Mouse (Mus musculus) MEL (cell line): ENCODE measurements around the gene Rabep2. TPM values are rescaled to one million over a fixed set of nuclear protein-coding genes. Genes with fewer than 3 reads are reported as not detected.

Experiments used
- DNase-seq: peaks from one replicate; pipeline ENCODE4 v3.0.0; 2011; ENCODE audit warnings: low read depth, low spot score
- H3K27ac ChIP-seq: 2 replicates; pipeline ENCODE4 v1.5.1; 2012; ENCODE audit warnings: low read depth, mild to moderate bottlenecking, control low read depth, low read length, moderate library complexity; ENCODE audit not compliant: control insufficient read depth
- H3K27me3 ChIP-seq, 2 experiments: fragments of 150-350 bp in 1 of 2; sonication (generic) in 1 of 2; 2 replicates each; pipeline ENCODE4 v1.6.1; 2012; ENCODE audit warnings: low read length in 2 of 2, mild to moderate bottlenecking in 2 of 2, improper control_type of control experiment in 1 of 2, moderate library complexity in 1 of 2; ENCODE audit not compliant: insufficient read depth in 2 of 2, control insufficient read depth in 1 of 2
- H3K36me3 ChIP-seq, 2 experiments: 2 replicates each; pipeline ENCODE4 v1.6.1; 2012 to 2014; ENCODE audit warnings: low read length in 2 of 2, improper control_type of control experiment in 1 of 2, inconsistent platforms in 1 of 2, mild to moderate bottlenecking in 1 of 2; ENCODE audit not compliant: insufficient read depth in 2 of 2, control insufficient read depth in 1 of 2
- H3K4me1 ChIP-seq, 2 experiments: fragments of 150-350 bp in 1 of 2; sonication (generic) in 1 of 2; 2 replicates each; pipeline ENCODE4 v1.6.1; 2012; ENCODE audit warnings: low read length in 2 of 2, improper control_type of control experiment in 1 of 2, mild to moderate bottlenecking in 1 of 2; ENCODE audit not compliant: insufficient read depth in 2 of 2, control insufficient read depth in 1 of 2
- H3K4me3 ChIP-seq, 2 experiments: fragments of 150-350 bp in 1 of 2; sonication (generic) in 1 of 2; 2 replicates each; pipeline ENCODE4 v1.5.1; 2012; ENCODE audit warnings: low read depth in 2 of 2, low read length in 2 of 2, mild to moderate bottlenecking in 2 of 2, moderate library complexity in 2 of 2, control low read depth in 1 of 2, improper control_type of control experiment in 1 of 2; ENCODE audit not compliant: control insufficient read depth in 1 of 2, insufficient read depth in 1 of 2
- H3K79me2 ChIP-seq: 2 replicates; pipeline ENCODE4 v1.6.1; 2012; ENCODE audit warnings: mild to moderate bottlenecking, low read length, moderate library complexity; ENCODE audit not compliant: control insufficient read depth, poor library complexity, insufficient read depth
- H3K9ac ChIP-seq: 2 replicates; pipeline ENCODE4 v1.6.1; 2012; ENCODE audit warnings: low read depth, mild to moderate bottlenecking, control low read depth, low read length, moderate library complexity; ENCODE audit not compliant: control insufficient read depth, poor library complexity, severe bottlenecking
- H3K9me3 ChIP-seq: fragments of 150-350 bp; sonication (generic); replicated peaks from 2 replicates; pipeline ENCODE4 v1.6.1; 2012; ENCODE audit warnings: mild to moderate bottlenecking, low read length, improper control_type of control experiment, moderate library complexity; ENCODE audit not compliant: insufficient read depth
- E2F4 ChIP-seq: IDR thresholded peaks from 2 replicates; pipeline ENCODE4 v1.6.1; 2011; ENCODE audit warnings: low read depth, low read length, improper control_type of control experiment, borderline replicate concordance
- ELF1 ChIP-seq: IDR thresholded peaks from 2 replicates; pipeline ENCODE4 v1.6.1; 2014; ENCODE audit warnings: low read depth, mild to moderate bottlenecking, inconsistent platforms, low read length, improper control_type of control experiment, moderate library complexity
- GABPA ChIP-seq: IDR thresholded peaks from 2 replicates; pipeline ENCODE4 v1.6.1; 2012; ENCODE audit warnings: low read depth, mild to moderate bottlenecking, inconsistent platforms, low read length, improper control_type of control experiment, moderate library complexity
- JUND ChIP-seq: IDR thresholded peaks from 2 replicates; pipeline ENCODE4 v1.6.1; 2011; ENCODE audit warnings: low read depth, mild to moderate bottlenecking, improper control_type of control experiment, low read length
- MAFK ChIP-seq: IDR thresholded peaks from 2 replicates; pipeline ENCODE4 v1.6.1; 2011; ENCODE audit warnings: low read depth, mild to moderate bottlenecking, low read length, improper control_type of control experiment, borderline replicate concordance
- MAZ ChIP-seq: IDR thresholded peaks from 2 replicates; pipeline ENCODE4 v1.6.1; 2012; ENCODE audit warnings: low read depth, mild to moderate bottlenecking, inconsistent platforms, low read length, improper control_type of control experiment
- MXI1 ChIP-seq: IDR thresholded peaks from 2 replicates; pipeline ENCODE4 v1.6.1; 2011; ENCODE audit warnings: mild to moderate bottlenecking, low read depth, low read length, improper control_type of control experiment
- NELFE ChIP-seq: IDR thresholded peaks from 2 replicates; pipeline ENCODE4 v1.6.1; 2011; ENCODE audit warnings: low read depth, low read length, improper control_type of control experiment
- POLR2AphosphoS2 ChIP-seq: IDR thresholded peaks from 2 replicates; pipeline ENCODE4 v1.6.1; 2011; ENCODE audit warnings: low read length, improper control_type of control experiment
- POLR2AphosphoS5 ChIP-seq: IDR thresholded peaks from 2 replicates; pipeline ENCODE4 v1.6.1; 2012; ENCODE audit warnings: low read depth, borderline replicate concordance, mild to moderate bottlenecking, inconsistent platforms, low read length, moderate library complexity, mixed read lengths
- SIN3A ChIP-seq: IDR thresholded peaks from 2 replicates; pipeline ENCODE4 v1.6.1; 2012; ENCODE audit warnings: low read length, improper control_type of control experiment, inconsistent platforms
- TBP ChIP-seq: IDR thresholded peaks from 2 replicates; pipeline ENCODE4 v1.8.0; 2011; ENCODE audit warnings: low read depth, low read length, improper control_type of control experiment
- TCF12 ChIP-seq: IDR thresholded peaks from 2 replicates; pipeline ENCODE4 v1.6.1; 2014; ENCODE audit warnings: low read depth, mild to moderate bottlenecking, inconsistent platforms, low read length, improper control_type of control experiment, moderate library complexity
- USF1 ChIP-seq: IDR thresholded peaks from 2 replicates; pipeline ENCODE4 v1.6.1; 2014; ENCODE audit warnings: low read depth, mild to moderate bottlenecking, inconsistent platforms, low read length, improper control_type of control experiment, moderate library complexity
- ZC3H11A ChIP-seq: IDR thresholded peaks from 2 replicates; pipeline ENCODE4 v1.6.1; 2012; ENCODE audit warnings: low read depth, mild to moderate bottlenecking, inconsistent platforms, low read length, improper control_type of control experiment
- polyA plus RNA-seq, 2 experiments: library from polyadenylated mRNA; stranded (reverse) in 1 of 2; unstranded in 1 of 2; fragments of >175 nt in 1 of 2; fragments of >200 nt in 1 of 2; gene quantifications; 2 replicates each; pipeline versions ENCODE4 v1.2.1 to v1.2.4; 2012; ENCODE audit warnings: low replicate concordance in 2 of 2, low read depth in 1 of 2; ENCODE audit not compliant: insufficient read length in 2 of 2, insufficient read depth in 1 of 2, missing spikeins in 1 of 2
- total RNA-seq: library from RNA; depleted of rRNA; stranded (reverse); fragments of 300-350 nt; gene quantifications from 2 replicates; pipeline ENCODE4 v1.2.3, GENCODE M21; 2012; rRNA removed

Gene Rabep2
- total and polyA plus RNA-seq, 3 experiments, result 12.9 to 16.2 TPM; not detected in 1

DNA sequence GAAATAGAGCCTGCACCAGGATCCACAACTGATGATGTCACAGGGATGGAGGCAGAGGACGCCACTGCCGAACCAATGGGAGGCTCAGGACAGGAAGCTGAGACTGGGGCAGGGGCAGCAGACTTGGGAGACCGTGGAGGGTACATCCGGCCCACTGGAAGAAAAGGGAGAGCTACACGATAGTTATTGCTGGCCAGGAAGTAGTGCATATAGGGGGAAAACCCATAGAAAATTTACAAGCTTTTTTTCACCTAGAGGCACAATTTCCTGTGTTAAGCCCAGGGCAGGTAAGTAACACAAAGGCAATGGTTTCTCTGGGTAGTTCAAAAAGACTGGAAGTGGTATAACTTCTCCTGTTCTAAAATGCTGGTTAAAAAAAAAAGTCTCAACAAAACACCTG lies 67.9 kb downstream of the Rabep2 start:
- peaks cover 2 to 12% of the 10 kb centered on the region in 2 experiments; a peak in 3 of 4 replicates for H3K4me1 ChIP-seq
- H3K4me3 ChIP-seq, result no peak overlapping the region
- no peaks in the 10 kb centered on the region for H3K9me3 ChIP-seq
- H3K27me3 ChIP-seq, result no peaks in the 10 kb centered on the region
- peaks cover 33% of the 10 kb centered on the region for H3K79me2 ChIP-seq
- no peak overlapping the region for H3K9ac ChIP-seq
- H3K27ac ChIP-seq, result no peak overlapping the region
- peaks cover 33 to 63% of the 10 kb centered on the region in 2 experiments for H3K36me3 ChIP-seq
- DNase-seq, result no peak
- TF ChIP-seq NELFE (no peak), MAFK (no peak), TCF12 (no peak), GABPA (no peak), USF1 (no peak), POLR2AphosphoS2 (no peak), SIN3A (no peak), MAZ (no peak), ELF1 (no peak), ZC3H11A (no peak), POLR2AphosphoS5 (no peak), E2F4 (no peak), JUND (no peak)

DNA sequence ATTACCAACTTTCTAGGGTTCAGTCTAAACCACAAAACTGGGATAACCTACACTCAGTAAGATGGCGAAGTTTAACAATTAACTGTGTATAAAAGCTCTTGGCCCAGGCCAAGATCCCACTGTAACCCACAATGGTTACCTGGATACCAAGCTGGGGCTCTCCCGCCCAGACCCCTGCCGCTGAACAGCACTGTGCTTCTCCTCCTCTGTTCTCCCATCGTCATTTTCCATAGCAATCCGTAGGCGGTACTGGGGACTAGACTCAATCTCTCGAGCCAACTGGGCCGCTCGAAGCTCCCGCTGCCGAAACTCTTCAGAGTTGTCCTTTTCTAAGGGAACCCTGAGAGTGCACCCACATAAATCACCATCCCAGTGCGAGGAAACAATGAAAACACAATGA lies 69.4 kb downstream of the Rabep2 start:
- H3K36me3 ChIP-seq, result peaks cover 33 to 61% of the 10 kb centered on the region in 2 experiments
- no peak overlapping the region for H3K4me3 ChIP-seq
- H3K9ac ChIP-seq, result no peak overlapping the region
- H3K4me1 ChIP-seq, result peaks cover 2 to 12% of the 10 kb centered on the region in 2 experiments; a peak in 3 of 4 replicates
- no peak overlapping the region for H3K27ac ChIP-seq
- peaks cover 43% of the 10 kb centered on the region for H3K79me2 ChIP-seq
- no peak for TF ChIP-seq USF1
- no peak for TF ChIP-seq SIN3A
- TF ChIP-seq TBP, result no peak
- TF ChIP-seq MXI1, result no peak
- H3K9me3 ChIP-seq, result no peaks in the 10 kb centered on the region
- H3K27me3 ChIP-seq, result no peaks in the 10 kb centered on the region
- no peak for DNase-seq

Other genes starting within 250 kb of the Rabep2 start
- 88.3 and 89.3 TPM in 2 replicates for gene Xpo6, start 228.3 kb upstream of the Rabep2 start, total RNA-seq
- 100 to 1,000 TPM; 197 to 365 TPM for gene Xpo6, start 228.3 kb upstream of the Rabep2 start, polyA plus RNA-seq
- gene Sbk1, start 156.1 kb upstream of the Rabep2 start, total RNA-seq, result 3.4 and 3.9 TPM in 2 replicates
- 1 to 10 TPM in 1 of 2 experiments, not detected in 1; 5.4 TPM for gene Sbk1, start 156.1 kb upstream of the Rabep2 start, polyA plus RNA-seq
- gene Lat, start 59.2 kb upstream of the Rabep2 start, total RNA-seq, result 0.62 and 0.75 TPM in 2 replicates
- 1 to 10 TPM in 1 of 2 experiments, not detected in 1; 1.2 TPM for gene Lat, start 59.2 kb upstream of the Rabep2 start, polyA plus RNA-seq
- gene Spns1, start 51.3 kb upstream of the Rabep2 start, total RNA-seq, result 28.9 and 33.3 TPM in 2 replicates
- 10 to 100 TPM in 1 of 2 experiments, not detected in 1; 81.6 TPM for gene Spns1, start 51.3 kb upstream of the Rabep2 start, polyA plus RNA-seq
- 6.3 and 7.9 TPM in 2 replicates for gene Nfatc2ip, start 32.0 kb upstream of the Rabep2 start, total RNA-seq
- 10 to 100 TPM in 1 of 2 experiments, not detected in 1; 13.0 TPM for gene Nfatc2ip, start 32.0 kb upstream of the Rabep2 start, polyA plus RNA-seq
- not detected in 2 replicates for gene Cd19, start 13.9 kb upstream of the Rabep2 start, total RNA-seq
- gene Cd19, start 13.9 kb upstream of the Rabep2 start, polyA plus RNA-seq, result not detected
- gene Atp2a1, start 34.3 kb downstream of the Rabep2 start, total RNA-seq, result 0.04 and 0.20 TPM in 2 replicates
- gene Atp2a1, start 34.3 kb downstream of the Rabep2 start, polyA plus RNA-seq, result under 1 TPM in 1 of 2 experiments, not detected in 1; 0.47 TPM
- gene Sh2b1, start 46.7 kb downstream of the Rabep2 start, total RNA-seq, result 11.8 and 13.1 TPM in 2 replicates
- 10 to 100 TPM in 1 of 2 experiments, not detected in 1; 48.9 TPM for gene Sh2b1, start 46.7 kb downstream of the Rabep2 start, polyA plus RNA-seq
- 224 and 244 TPM in 2 replicates for gene Tufm, start 58.6 kb downstream of the Rabep2 start, total RNA-seq
- 100 to 1,000 TPM in 1 of 2 experiments, not detected in 1; 397 TPM for gene Tufm, start 58.6 kb downstream of the Rabep2 start, polyA plus RNA-seq
- gene Atxn2l, start 74.7 kb downstream of the Rabep2 start, total RNA-seq, result 40.8 and 52.1 TPM in 2 replicates
- 100 to 1,000 TPM; 218 to 821 TPM for gene Atxn2l, start 74.7 kb downstream of the Rabep2 start, polyA plus RNA-seq
- 233 and 270 TPM in 2 replicates for gene Eif3c, start 137.7 kb downstream of the Rabep2 start, total RNA-seq
- 100 to 1,000 TPM; 404 to 819 TPM for gene Eif3c, start 137.7 kb downstream of the Rabep2 start, polyA plus RNA-seq
- 0.23 and 0.56 TPM in 2 replicates for gene Apobr, start 156.2 kb downstream of the Rabep2 start, total RNA-seq
- gene Apobr, start 156.2 kb downstream of the Rabep2 start, polyA plus RNA-seq, result 1 to 10 TPM in 1 of 2 experiments, not detected in 1; 5.4 TPM
- 16.2 and 20.5 TPM in 2 replicates for gene Cln3, start 157.1 kb downstream of the Rabep2 start, total RNA-seq
- gene Cln3, start 157.1 kb downstream of the Rabep2 start, polyA plus RNA-seq, result 10 to 100 TPM in 1 of 2 experiments, not detected in 1; 61.9 TPM
- not detected in 2 replicates for gene Il27, start 166.2 kb downstream of the Rabep2 start, total RNA-seq
- under 1 TPM in 1 of 2 experiments, not detected in 1; 0.07 TPM for gene Il27, start 166.2 kb downstream of the Rabep2 start, polyA plus RNA-seq
- gene Nupr1, start 202.1 kb downstream of the Rabep2 start, total RNA-seq, result 1.8 and 9.5 TPM in 2 replicates
- gene Nupr1, start 202.1 kb downstream of the Rabep2 start, polyA plus RNA-seq, result 10 to 100 TPM in 1 of 2 experiments, not detected in 1; 11.0 TPM
- 56.1 and 81.7 TPM in 2 replicates for gene Sgf29, start 220.6 kb downstream of the Rabep2 start, total RNA-seq
- 100 to 1,000 TPM in 1 of 2 experiments, not detected in 1; 117 TPM for gene Sgf29, start 220.6 kb downstream of the Rabep2 start, polyA plus RNA-seq
- gene Sult1a1, start 247.7 kb downstream of the Rabep2 start, total RNA-seq, result not detected in 2 replicates
- under 1 TPM in 1 of 2 experiments, not detected in 1; 0.36 TPM for gene Sult1a1, start 247.7 kb downstream of the Rabep2 start, polyA plus RNA-seq